Mouse (Mus musculus) frontal cortex, adult (tissue): ENCODE measurements at regions not wholly inside any gene's neighbourhood (a gene's known extent, or its start where the extent isn't known, plus 50 kb on each side); places are given as distances from the start of the nearest gene placed in this dataset.
A peak's percentile ranks its signal among the peaks of the same experiment; 100 is the strongest.

Experiments used
- ATAC-seq: cut with Nextera tagmentation; 2 replicates; pipeline ENCODE4 v1.9.2; 2017; ENCODE audit warnings: mild to moderate bottlenecking, moderate library complexity, mixed read lengths; ENCODE audit not compliant: low TSS enrichment

GRCm38 (mm10) chr3:120123155-120123554 lies 338.9 kb upstream of the Ptbp2 start:
- ATAC-seq: no peak

GRCm38 (mm10) chr3:120083171-120083932 lies 299.1 kb upstream of the Ptbp2 start:
- ATAC-seq: no peak

- ATAC-seq: no peak
Observed at GRCm38 (mm10) chr3:120073528-120073927, 289.3 kb upstream of the Ptbp2 start.

- ATAC-seq: peak; percentile 41; the same call in 1 of the 2 replicates
Observed at GRCm38 (mm10) chr3:120065714-120066113, 281.4 kb upstream of the Ptbp2 start.

- 0 out of 2 replicates have a peak, but pooled peaks have one; percentile 23 for ATAC-seq
Observed at GRCm38 (mm10) chr3:120064854-120065480, 280.7 kb upstream of the Ptbp2 start.

- no peak for ATAC-seq
Observed at GRCm38 (mm10) chr3:120062264-120062663, 278.0 kb upstream of the Ptbp2 start.

- ATAC-seq: no peak
Observed at GRCm38 (mm10) chr3:120059959-120060358, 275.7 kb upstream of the Ptbp2 start.

GRCm38 (mm10) chr3:120055216-120056154 lies 271.2 kb upstream of the Ptbp2 start:
- no peak for ATAC-seq

- ATAC-seq: no peak
Observed at GRCm38 (mm10) chr3:120047238-120047637, 263.0 kb upstream of the Ptbp2 start.

- no peak for ATAC-seq
Observed at GRCm38 (mm10) chr3:120037526-120037925, 253.3 kb upstream of the Ptbp2 start.

GRCm38 (mm10) chr3:120019826-120020683 lies 235.8 kb upstream of the Ptbp2 start:
- no peak for ATAC-seq

- no peak for ATAC-seq
Observed at GRCm38 (mm10) chr3:120015376-120015775, 231.1 kb upstream of the Ptbp2 start.

GRCm38 (mm10) chr3:120011861-120012260 lies 227.6 kb upstream of the Ptbp2 start:
- ATAC-seq: peak; percentile 57; the same call in 1 of the 2 replicates

GRCm38 (mm10) chr3:120008110-120008509 lies 223.8 kb upstream of the Ptbp2 start:
- no peak for ATAC-seq

GRCm38 (mm10) chr3:120004588-120004987 lies 220.3 kb upstream of the Ptbp2 start:
- no peak for ATAC-seq

GRCm38 (mm10) chr3:120000281-120000680 lies 216.0 kb upstream of the Ptbp2 start:
- no peak for ATAC-seq

GRCm38 (mm10) chr3:119996258-119996988 lies 212.2 kb upstream of the Ptbp2 start:
- ATAC-seq: peak; percentile 44; the same call in 1 of the 2 replicates

GRCm38 (mm10) chr3:119995781-119996180 lies 211.5 kb upstream of the Ptbp2 start:
- peak; percentile 97 for ATAC-seq

- ATAC-seq: no peak
Observed at GRCm38 (mm10) chr3:119987245-119987852, 203.1 kb upstream of the Ptbp2 start.

GRCm38 (mm10) chr3:119977349-119977748 lies 193.1 kb upstream of the Ptbp2 start:
- no peak for ATAC-seq
